Mouse (Mus musculus) hindbrain, embryonic 14.5 days (tissue): ENCODE measurements at regions not wholly inside any gene's neighbourhood (a gene's known extent, or its start where the extent isn't known, plus 50 kb on each side); places are given as distances from the start of the nearest gene placed in this dataset. TPM values are rescaled to one million over a fixed set of nuclear protein-coding genes. Genes with fewer than 3 reads are reported as not detected.

ENCODE experiments used
- ATAC-seq: fragments of 200-750 bp; cut with Nextera tagmentation; 2 replicates; pipeline ENCODE4 v1.8.0; 2017; ENCODE audit warnings: moderate number of reproducible peaks, mild to moderate bottlenecking, moderate TSS enrichment, moderate library complexity; ENCODE audit not compliant: low FRiP score
- DNase-seq: peaks from one replicate; pipeline ENCODE4 v3.0.0-alpha.2; 2015; ENCODE audit warnings: low spot score
- H3K27ac ChIP-seq: fragments of 300-500 bp; sonication (generic); 2 replicates; pipeline ENCODE4 v1.5.1; 2014; ENCODE audit warnings: mild to moderate bottlenecking, moderate library complexity
- H3K27me3 ChIP-seq: fragments of 300-500 bp; sonication (generic); 2 replicates; pipeline ENCODE4 v1.6.1; 2014; ENCODE audit warnings: mild to moderate bottlenecking, low read length, mixed read lengths; ENCODE audit not compliant: control insufficient read depth, insufficient read depth
- H3K36me3 ChIP-seq: fragments of 300-500 bp; sonication (generic); replicated peaks from 2 replicates; pipeline ENCODE4 v1.6.1; 2014; ENCODE audit not compliant: control insufficient read depth, insufficient read depth
- H3K4me1 ChIP-seq: fragments of 300-500 bp; sonication (generic); replicated peaks from 2 replicates; pipeline ENCODE4 v1.6.1; 2014; ENCODE audit warnings: antibody characterized with exemption, low read length, mixed read lengths; ENCODE audit not compliant: control insufficient read depth, insufficient read depth
- H3K4me2 ChIP-seq: fragments of 300-500 bp; sonication (generic); replicated peaks from 2 replicates; pipeline ENCODE4 v1.6.1; 2014; ENCODE audit warnings: mild to moderate bottlenecking, moderate library complexity
- H3K4me3 ChIP-seq: fragments of 300-500 bp; sonication (generic); replicated peaks from 2 replicates; pipeline ENCODE4 v1.5.1; 2014; ENCODE audit warnings: mild to moderate bottlenecking, low read length
- H3K9ac ChIP-seq: fragments of 300-500 bp; sonication (generic); 2 replicates; pipeline ENCODE4 v1.6.1; 2014
- H3K9me3 ChIP-seq: fragments of 300-500 bp; sonication (generic); 2 replicates; pipeline ENCODE4 v1.6.1; 2016; ENCODE audit warnings: low read length; ENCODE audit not compliant: control insufficient read depth
- WGBS: fragments of 180-500 bp; shearing (Covaris S2); extraction: QIAGEN DNeasy Blood & Tissue Kit; methylation state at CpG from one replicate; pipeline ENCODE4 v1.1.7; 2014; 5-methylcytosine and 5-hydroxymethylcytosine counted together
- microRNA-seq: library from miRNA; unstranded; fragments of <30 nt; microRNA quantifications from one replicate; pipeline ENCODE4, GENCODE M21; 2016

- Histone ChIP-seq H3K9ac (no peak overlapping the region), H3K27me3 (no peaks in the 10 kb centered on the region), H3K4me2 (no peak overlapping the region), H3K9me3 (no peaks in the 10 kb centered on the region), H3K36me3 (no peaks in the 10 kb centered on the region), H3K4me3 (no peak overlapping the region), H3K27ac (no peak overlapping the region), H3K4me1 (no peaks in the 10 kb centered on the region)
- WGBS, result 72% methylated on average over 3 of the region's 3 CpGs
- DNase-seq (no peak), ATAC-seq (no peak)
Measured at GRCm38 (mm10) chr7:53854077-53854476, 981.2 kb upstream of the Luzp2 start.

- H3K27me3 ChIP-seq, result no peaks in the 10 kb centered on the region
- ATAC-seq, result peak; percentile 82; the same call in 1 of the 2 replicates
- 0 out of 2 replicates have a peak, but pooled peaks cover 4% of the 10 kb centered on the region for H3K4me1 ChIP-seq
- no peak overlapping the region for H3K9ac ChIP-seq
- no peaks in the 10 kb centered on the region for H3K9me3 ChIP-seq
- no peak overlapping the region for H3K4me2 ChIP-seq
- no peak for DNase-seq
- no peak overlapping the region for H3K27ac ChIP-seq
- no peaks in the 10 kb centered on the region for H3K36me3 ChIP-seq
- WGBS, result 48% methylated on average over 2 of the region's 2 CpGs
- H3K4me3 ChIP-seq, result no peak overlapping the region
Measured at GRCm38 (mm10) chr7:53872480-53873200, 962.7 kb upstream of the Luzp2 start.

GRCm38 (mm10) chr7:53912992-53913391 is 922.3 kb upstream of the Luzp2 start:
- 55% methylated on average over 2 of the region's 2 CpGs for WGBS
- no peak overlapping the region for H3K27ac ChIP-seq
- peak; percentile 31; the same call in 1 of the 2 replicates for ATAC-seq
- H3K4me2 ChIP-seq, result no peak overlapping the region
- no peak overlapping the region for H3K4me3 ChIP-seq
- peak; percentile 16 for DNase-seq
- no peaks in the 10 kb centered on the region for H3K36me3 ChIP-seq
- H3K4me1 ChIP-seq, result no peaks in the 10 kb centered on the region
- H3K9me3 ChIP-seq, result no peaks in the 10 kb centered on the region
- no peak overlapping the region for H3K9ac ChIP-seq
- no peaks in the 10 kb centered on the region for H3K27me3 ChIP-seq

- no peaks in the 10 kb centered on the region for H3K4me1 ChIP-seq
- H3K9ac ChIP-seq, result no peak overlapping the region
- H3K4me2 ChIP-seq, result no peak overlapping the region
- H3K27me3 ChIP-seq, result no peaks in the 10 kb centered on the region
- H3K4me3 ChIP-seq, result no peak overlapping the region
- ATAC-seq, result no peak
- 86% methylated on average over 1 of the region's 1 CpGs for WGBS
- no peak overlapping the region for H3K27ac ChIP-seq
- DNase-seq, result no peak
- H3K36me3 ChIP-seq, result no peaks in the 10 kb centered on the region
- H3K9me3 ChIP-seq, result no peaks in the 10 kb centered on the region
Measured at GRCm38 (mm10) chr7:53955654-53956053, 879.6 kb upstream of the Luzp2 start.

GRCm38 (mm10) chr7:53975480-53975879 is 859.8 kb upstream of the Luzp2 start:
- no peak for ATAC-seq
- no peaks in the 10 kb centered on the region for H3K36me3 ChIP-seq
- H3K4me3 ChIP-seq, result no peak overlapping the region
- no peaks in the 10 kb centered on the region for H3K27me3 ChIP-seq
- no peak for DNase-seq
- 0 out of 2 replicates have a peak, but pooled peaks cover 5% of the 10 kb centered on the region for H3K9me3 ChIP-seq
- no peak overlapping the region for H3K9ac ChIP-seq
- H3K4me1 ChIP-seq, result no peaks in the 10 kb centered on the region
- H3K27ac ChIP-seq, result no peak overlapping the region
- no peak overlapping the region for H3K4me2 ChIP-seq

- DNase-seq (no peak), ATAC-seq (no peak)
- Histone ChIP-seq H3K36me3 (no peaks in the 10 kb centered on the region), H3K4me3 (no peak overlapping the region), H3K27ac (no peak overlapping the region), H3K4me2 (no peak overlapping the region), H3K4me1 (no peaks in the 10 kb centered on the region), H3K27me3 (no peaks in the 10 kb centered on the region), H3K9me3 (no peaks in the 10 kb centered on the region), H3K9ac (no peak overlapping the region)
Measured at GRCm38 (mm10) chr7:53995983-53996382, 839.3 kb upstream of the Luzp2 start.

- DNase-seq, result no peak
- no peak overlapping the region for H3K4me2 ChIP-seq
- no peak overlapping the region for H3K4me3 ChIP-seq
- H3K27ac ChIP-seq, result no peak overlapping the region
- H3K27me3 ChIP-seq, result no peaks in the 10 kb centered on the region
- no peaks in the 10 kb centered on the region for H3K9me3 ChIP-seq
- no peak for ATAC-seq
- WGBS, result 76% methylated on average over 3 of the region's 3 CpGs
- no peaks in the 10 kb centered on the region for H3K4me1 ChIP-seq
- H3K9ac ChIP-seq, result no peak overlapping the region
- H3K36me3 ChIP-seq, result no peaks in the 10 kb centered on the region
Measured at GRCm38 (mm10) chr7:54008684-54009083, 826.6 kb upstream of the Luzp2 start.

Small RNA genes in the stretch of these regions (microRNA-seq; reads per million reads assigned to microRNA genes)
- gene Gm27921, result not detected
- not detected for gene Mir6238
